Mouse (Mus musculus): ENCODE measurements around the gene Urgcp. TPM values are rescaled to one million over a fixed set of nuclear protein-coding genes. Genes with fewer than 3 reads are reported as not detected.

Urgcp gene
- polyA plus RNA-seq, 1 experiment, result 6.3 TPM

DNA sequence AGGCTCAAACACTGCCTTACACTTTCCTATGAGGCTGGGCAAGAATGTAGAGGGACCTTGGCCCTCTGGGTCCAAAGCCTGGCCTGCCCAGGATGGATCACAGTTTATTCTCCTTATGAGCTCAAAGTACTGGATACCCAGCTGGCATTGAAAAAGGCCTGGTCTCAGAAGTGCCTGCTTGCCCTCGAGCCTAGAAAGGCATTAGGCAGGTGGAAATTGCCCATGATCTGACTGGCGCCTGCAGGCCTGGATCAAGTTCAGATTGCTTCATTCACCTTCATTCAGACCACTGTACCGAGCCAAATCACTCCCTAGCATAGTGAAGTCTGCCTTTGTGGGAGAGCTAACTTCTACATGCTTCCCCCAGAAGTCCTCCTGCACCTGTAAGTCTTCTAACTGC lies 22.3 kb downstream of the Urgcp start:
- TF ChIP-seq CTCF (IDR thresholded peaks at IDR 0.05; ENCODE audit: control insufficient read depth, insufficient read depth, low read length) (no peak), POLR2A (IDR thresholded peaks at IDR 0.05; ENCODE audit: borderline replicate concordance, control insufficient read depth, low read depth, low read length) (no peak)
- WGBS, result 48% methylated on average over 3 of the region's 3 CpGs
- Histone ChIP-seq H3K4me1 (ENCODE audit: control insufficient read depth, insufficient read depth, low read length) (no peaks in the 10 kb centered on the region), H3K27ac (ENCODE audit: control insufficient read depth, insufficient read depth, low read depth, low read length, poor library complexity) (no peak overlapping the region), H3K4me3 (replicated peaks; ENCODE audit: control insufficient read depth, low read depth, low read length) (no peak overlapping the region)

DNA sequence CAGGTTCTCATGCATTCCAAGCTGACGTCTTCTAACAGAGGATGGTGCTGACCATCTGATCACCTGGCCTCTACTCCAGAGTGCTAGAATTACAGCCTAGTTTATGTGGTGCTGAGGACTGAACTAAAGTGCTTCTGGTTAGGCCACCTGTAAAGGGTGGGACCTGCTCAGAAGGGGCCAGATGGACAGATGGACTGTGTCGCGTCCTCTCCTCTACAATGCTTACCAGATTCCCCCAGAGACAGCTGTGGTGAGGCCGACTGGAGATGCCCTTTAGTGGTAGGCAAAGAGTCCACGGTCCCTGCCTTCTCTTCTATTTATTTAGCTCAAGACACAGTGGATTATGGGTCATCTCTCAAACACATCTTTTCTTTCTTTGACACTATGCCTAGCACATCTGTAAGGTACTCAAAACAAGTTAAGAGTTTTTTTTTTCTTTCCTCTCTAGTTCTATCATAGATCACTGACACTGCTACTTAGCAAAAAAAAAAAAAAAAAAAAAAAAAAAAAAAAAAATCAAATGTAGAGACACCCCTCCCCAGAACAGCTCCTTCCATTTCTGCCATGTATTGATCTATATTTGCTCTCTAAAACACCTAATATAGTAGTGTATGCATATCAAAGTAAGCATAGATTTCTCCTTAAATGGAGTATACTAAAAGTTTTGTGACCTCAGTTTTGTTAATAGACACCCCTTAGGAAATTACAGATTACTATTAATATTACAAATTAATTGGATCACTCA lies 23.1 kb downstream of the Urgcp start:
- 90% methylated on average over 5 of the region's 5 CpGs for WGBS
- Histone ChIP-seq H3K4me1 (ENCODE audit: control insufficient read depth, insufficient read depth, low read length) (no peaks in the 10 kb centered on the region), H3K4me3 (replicated peaks; ENCODE audit: control insufficient read depth, low read depth, low read length) (no peak overlapping the region)

DNA sequence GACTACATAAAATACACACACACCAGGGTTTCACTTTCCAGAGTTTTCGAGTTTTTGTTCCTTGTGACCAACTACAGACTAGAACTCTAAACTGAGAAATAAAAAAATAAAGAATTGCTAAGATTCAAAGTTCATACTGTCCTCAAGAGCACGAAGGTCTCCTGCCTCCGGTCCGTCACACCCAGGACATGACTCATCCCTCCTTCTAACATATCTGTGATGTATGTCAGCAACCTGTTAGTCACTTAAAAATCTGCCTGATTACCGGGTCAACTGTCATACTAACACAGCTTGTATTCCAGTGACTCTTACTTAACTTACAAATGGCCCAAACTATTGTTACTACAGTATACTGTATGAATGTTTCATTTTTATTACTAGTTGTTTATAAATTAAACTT lies 25.0 kb downstream of the Urgcp start:
- no peak for TF ChIP-seq CTCF (IDR thresholded peaks at IDR 0.05; ENCODE audit: control insufficient read depth, insufficient read depth, low read length)
- no peak for TF ChIP-seq POLR2A (IDR thresholded peaks at IDR 0.05; ENCODE audit: borderline replicate concordance, control insufficient read depth, low read depth, low read length)
- Histone ChIP-seq H3K27ac (ENCODE audit: control insufficient read depth, insufficient read depth, low read depth, low read length, poor library complexity) (no peak overlapping the region), H3K4me3 (replicated peaks; ENCODE audit: control insufficient read depth, low read depth, low read length) (no peak overlapping the region), H3K4me1 (ENCODE audit: control insufficient read depth, insufficient read depth, low read length) (no peaks in the 10 kb centered on the region)
- 69% methylated on average over 5 of the region's 5 CpGs for WGBS

More for the DNA sequence above, 23.1 kb downstream of the Urgcp start:
- TF ChIP-seq POLR2A (IDR thresholded peaks at IDR 0.05; ENCODE audit: borderline replicate concordance, control insufficient read depth, low read depth, low read length), result no peak
- no peak for TF ChIP-seq CTCF (IDR thresholded peaks at IDR 0.05; ENCODE audit: control insufficient read depth, insufficient read depth, low read length)
- no peak overlapping the region for H3K27ac ChIP-seq (ENCODE audit: control insufficient read depth, insufficient read depth, low read depth, low read length, poor library complexity)

GRCm38 (mm10) chr11:5734323-5734722 lies 27.9 kb downstream of the Urgcp start:
- no peak for TF ChIP-seq POLR2A (IDR thresholded peaks at IDR 0.05; ENCODE audit: borderline replicate concordance, control insufficient read depth, low read depth, low read length)
- no peak for TF ChIP-seq CTCF (IDR thresholded peaks at IDR 0.05; ENCODE audit: control insufficient read depth, insufficient read depth, low read length)
- no peak overlapping the region for H3K4me3 ChIP-seq (replicated peaks; ENCODE audit: control insufficient read depth, low read depth, low read length)
- H3K4me1 ChIP-seq (ENCODE audit: control insufficient read depth, insufficient read depth, low read length), result no peaks in the 10 kb centered on the region
- WGBS, result 84% methylated on average over 4 of the region's 4 CpGs
- no peak overlapping the region for H3K27ac ChIP-seq (ENCODE audit: control insufficient read depth, insufficient read depth, low read depth, low read length, poor library complexity)

DNA sequence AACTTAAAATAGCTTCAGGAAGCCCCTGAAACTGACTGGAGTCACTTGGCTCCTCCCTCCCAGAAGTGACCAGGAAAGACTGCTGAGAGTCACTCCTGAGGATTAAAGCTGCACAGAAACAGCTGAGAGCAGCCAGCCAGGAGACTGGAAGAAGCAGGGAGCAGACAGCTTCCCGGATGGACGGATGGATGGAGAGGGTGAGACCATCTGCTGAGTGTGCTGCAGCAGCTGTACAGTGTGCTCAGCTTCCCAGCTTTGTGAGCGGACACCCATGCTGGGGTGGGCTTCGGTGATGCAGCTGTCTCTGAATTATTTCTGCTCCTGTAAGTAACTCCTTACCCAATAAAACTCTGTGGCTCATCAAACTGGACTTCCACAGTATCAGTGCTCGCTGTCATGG lies 29.8 kb downstream of the Urgcp start:
- TF ChIP-seq CTCF (IDR thresholded peaks at IDR 0.05; ENCODE audit: control insufficient read depth, insufficient read depth, low read length) (no peak), POLR2A (IDR thresholded peaks at IDR 0.05; ENCODE audit: borderline replicate concordance, control insufficient read depth, low read depth, low read length) (no peak)
- WGBS, result 88% methylated on average over 5 of the region's 5 CpGs
- no peak overlapping the region for H3K27ac ChIP-seq (ENCODE audit: control insufficient read depth, insufficient read depth, low read depth, low read length, poor library complexity)
- no peaks in the 10 kb centered on the region for H3K4me1 ChIP-seq (ENCODE audit: control insufficient read depth, insufficient read depth, low read length)
- H3K4me3 ChIP-seq (replicated peaks; ENCODE audit: control insufficient read depth, low read depth, low read length), result no peak overlapping the region

DNA sequence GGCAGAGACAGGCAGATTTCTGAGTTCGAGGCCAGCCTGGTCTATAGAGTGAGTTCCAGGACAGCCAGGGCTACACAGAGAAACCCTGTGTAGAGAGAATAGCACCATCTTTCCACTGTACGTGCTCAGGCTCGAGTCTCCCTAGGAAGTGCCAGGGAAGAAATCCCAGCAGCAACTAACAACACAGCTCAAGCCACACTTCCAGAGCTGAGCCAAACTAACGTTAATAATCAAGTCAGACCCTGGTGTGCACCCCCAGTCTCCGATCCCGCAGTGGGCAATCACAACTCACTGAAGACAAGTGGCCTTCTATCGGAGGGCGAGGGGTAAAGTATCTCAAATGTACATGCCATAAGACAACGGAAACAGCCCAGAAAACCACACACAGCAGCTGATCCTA lies 32.6 kb downstream of the Urgcp start:
- H3K4me1 ChIP-seq (ENCODE audit: control insufficient read depth, insufficient read depth, low read length), result no peaks in the 10 kb centered on the region
- H3K27ac ChIP-seq (ENCODE audit: control insufficient read depth, insufficient read depth, low read depth, low read length, poor library complexity), result no peak overlapping the region
- TF ChIP-seq CTCF (IDR thresholded peaks at IDR 0.05; ENCODE audit: control insufficient read depth, insufficient read depth, low read length) (no peak), POLR2A (IDR thresholded peaks at IDR 0.05; ENCODE audit: borderline replicate concordance, control insufficient read depth, low read depth, low read length) (no peak)
- WGBS, result 70% methylated on average over 9 of the region's 9 CpGs
- no peak overlapping the region for H3K4me3 ChIP-seq (replicated peaks; ENCODE audit: control insufficient read depth, low read depth, low read length)

GRCm38 (mm10) chr11:5718611-5719354 lies 43.4 kb downstream of the Urgcp start:
- Histone ChIP-seq H3K4me3 (replicated peaks; ENCODE audit: control insufficient read depth, low read depth, low read length) (no peak overlapping the region), H3K27ac (ENCODE audit: control insufficient read depth, insufficient read depth, low read depth, low read length, poor library complexity) (no peak overlapping the region), H3K4me1 (ENCODE audit: control insufficient read depth, insufficient read depth, low read length) (no peaks in the 10 kb centered on the region)
- no peak for TF ChIP-seq CTCF (IDR thresholded peaks at IDR 0.05; ENCODE audit: control insufficient read depth, insufficient read depth, low read length)
- TF ChIP-seq POLR2A (IDR thresholded peaks at IDR 0.05; ENCODE audit: borderline replicate concordance, control insufficient read depth, low read depth, low read length), result no peak
- 93% methylated on average over 12 of the region's 12 CpGs for WGBS

DNA sequence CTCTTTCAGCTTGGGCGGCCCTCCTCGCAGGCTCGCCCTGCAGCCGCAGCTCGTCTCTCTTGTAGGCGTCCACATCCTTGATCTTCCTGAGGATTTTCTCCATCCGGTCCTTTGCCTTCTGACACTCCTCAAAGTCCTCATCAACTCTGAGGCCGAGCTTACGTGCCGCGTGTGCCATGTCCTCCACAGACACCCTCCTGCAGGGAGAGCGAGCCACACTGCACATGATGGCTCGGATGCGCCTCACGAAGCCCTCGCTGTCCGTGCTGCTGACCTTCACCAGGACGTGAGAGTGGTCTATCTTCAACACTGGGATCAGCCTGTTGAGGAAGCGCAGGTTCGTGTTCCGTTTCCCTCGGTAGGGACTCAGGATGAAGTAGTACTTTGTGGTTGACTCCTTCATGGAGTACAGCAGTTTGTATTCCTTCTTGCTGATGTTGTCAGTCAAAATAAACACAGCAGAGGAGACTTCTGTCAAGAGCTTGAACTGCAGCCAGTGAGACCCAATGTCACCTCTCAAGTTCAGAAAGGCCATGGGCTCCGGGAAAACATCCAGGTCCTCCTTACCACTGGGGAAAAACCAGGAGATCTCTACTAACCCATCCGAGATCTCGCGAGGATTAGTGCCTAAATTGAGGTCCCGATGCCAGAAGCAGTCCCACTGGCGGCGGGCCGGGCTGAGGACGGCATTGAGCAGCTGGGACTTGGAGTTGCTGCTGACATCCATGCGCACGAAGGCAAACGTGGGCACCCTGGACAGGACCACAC lies 45.1 kb downstream of the Urgcp start:
- 93% methylated on average over 34 of the region's 34 CpGs for WGBS
- H3K4me3 ChIP-seq (replicated peaks; ENCODE audit: control insufficient read depth, low read depth, low read length), result no peak overlapping the region
- H3K4me1 ChIP-seq (ENCODE audit: control insufficient read depth, insufficient read depth, low read length), result no peaks in the 10 kb centered on the region
- no peak for TF ChIP-seq CTCF (IDR thresholded peaks at IDR 0.05; ENCODE audit: control insufficient read depth, insufficient read depth, low read length)
- TF ChIP-seq POLR2A (IDR thresholded peaks at IDR 0.05; ENCODE audit: borderline replicate concordance, control insufficient read depth, low read depth, low read length), result no peak
- no peak overlapping the region for H3K27ac ChIP-seq (ENCODE audit: control insufficient read depth, insufficient read depth, low read depth, low read length, poor library complexity)

Data from bone marrow, adult 2 months (tissue).